Mouse (Mus musculus) E14TG2a.4 (cell line): ENCODE data around the gene Npas4.

ENCODE experiments used
- CTCF ChIP-seq: conservative IDR thresholded peaks from 2 replicates; pipeline ENCODE4 v1.5.1; 2014; ENCODE audit warnings: low read length
- NANOG ChIP-seq: IDR thresholded peaks from 2 replicates; pipeline ENCODE4 v1.6.1; 2014; ENCODE audit warnings: borderline replicate concordance, low read length, mixed read lengths

DNA sequence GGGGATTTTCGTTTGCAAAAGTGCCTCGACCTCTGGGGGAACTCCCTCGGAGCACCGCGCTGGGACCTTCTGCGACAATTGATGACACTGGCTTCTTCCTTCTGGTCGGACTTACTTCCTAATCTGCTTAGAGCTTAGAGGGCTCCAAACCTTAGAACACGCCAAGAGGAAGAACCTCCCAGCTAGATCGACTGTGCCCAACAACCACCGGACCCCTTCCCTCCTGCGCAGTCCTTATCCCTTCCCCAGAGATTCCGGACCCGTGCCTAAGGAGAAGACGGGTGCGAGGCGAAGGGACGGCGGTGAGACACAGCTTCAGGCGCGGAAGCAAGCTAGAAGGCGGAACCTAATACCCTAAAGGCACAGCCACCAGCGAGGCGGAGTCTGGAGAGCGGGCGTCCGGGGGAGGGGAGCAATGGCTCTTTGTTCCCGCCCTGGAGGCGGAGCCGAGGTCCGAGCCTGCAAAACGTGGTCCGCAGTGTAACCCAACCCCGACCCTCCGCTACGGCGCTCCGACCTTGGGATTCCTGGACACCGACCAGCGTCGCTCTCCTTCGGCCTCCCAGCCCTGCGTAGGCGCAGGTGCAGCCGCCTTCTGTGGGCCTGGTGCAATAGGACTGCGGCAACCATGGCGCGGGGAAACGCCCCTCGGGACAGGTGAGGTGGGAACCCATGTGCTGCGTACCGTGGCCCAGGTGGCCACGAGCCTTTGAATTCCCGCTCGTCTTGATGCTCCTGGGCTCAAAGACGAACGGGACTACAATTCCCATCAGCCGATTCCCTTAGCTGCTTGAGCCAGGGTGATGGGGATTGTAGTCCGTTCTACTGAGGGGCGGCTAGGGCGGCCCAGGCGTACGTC, 33.7 kb upstream of the Npas4 start, which contains the start of gene Slc29a2:
- TF ChIP-seq CTCF (no peak), NANOG (no peak)
